Mouse (Mus musculus) cerebellum, postnatal 10 days (tissue): ENCODE results near the gene Tmem120b.

Experiments used
- DNase-seq, 2 experiments: peaks; one replicate each; pipeline ENCODE4 v3.0.0; 2021; ENCODE audit warnings: mixed read lengths in 2 of 2

Gene Tmem120b

GRCm38 (mm10) chr5:123162942-123163341 is 94.7 kb downstream of the Tmem120b start:
- no peak for DNase-seq

- DNase-seq: peak in 1 of 2 experiments; percentile 24
Observed at GRCm38 (mm10) chr5:123166437-123166836, 98.2 kb downstream of the Tmem120b start.
